Mouse (Mus musculus) embryonic facial prominence, embryonic 10.5 days (tissue): ENCODE results near the gene Pde4a. TPM values are rescaled to one million over a fixed set of nuclear protein-coding genes. Genes with fewer than 3 reads are reported as not detected.
A peak's percentile ranks its signal among the peaks of the same experiment; 100 is the strongest.

ENCODE experiments used
- DNase-seq: peaks from one replicate; pipeline ENCODE4 v3.0.0-alpha.2; 2017; ENCODE audit warnings: low spot score
- H3K27ac ChIP-seq: fragments of 300-500 bp; sonication (generic); replicated peaks from 2 replicates; pipeline ENCODE4 v1.5.1; 2016; ENCODE audit warnings: mild to moderate bottlenecking
- H3K27me3 ChIP-seq: fragments of 300-500 bp; sonication (generic); replicated peaks from 2 replicates; pipeline ENCODE4 v1.6.1; 2016; ENCODE audit warnings: low read depth, mild to moderate bottlenecking; ENCODE audit not compliant: poor library complexity, severe bottlenecking
- H3K36me3 ChIP-seq: fragments of 300-500 bp; sonication (generic); replicated peaks from 2 replicates; pipeline ENCODE4 v1.6.1; 2016; ENCODE audit warnings: mild to moderate bottlenecking, moderate library complexity
- H3K4me1 ChIP-seq: fragments of 300-500 bp; sonication (generic); 2 replicates; pipeline ENCODE4 v1.6.1; 2016
- H3K4me3 ChIP-seq: fragments of 300-500 bp; sonication (generic); 2 replicates; pipeline ENCODE4 v1.5.1; 2016; ENCODE audit warnings: mild to moderate bottlenecking, moderate library complexity
- H3K9me3 ChIP-seq: fragments of 300-500 bp; sonication (generic); 2 replicates; pipeline ENCODE4 v1.6.1; 2016; ENCODE audit warnings: mild to moderate bottlenecking
- WGBS: fragments of 180-500 bp; shearing (Covaris S2); methylation state at CpG from one replicate; pipeline ENCODE4 v1.1.7; 2016; 5-methylcytosine and 5-hydroxymethylcytosine counted together
- polyA plus RNA-seq: library from polyadenylated mRNA; unstranded; fragments of >200 nt; fragmentation: Nextera tagmentation; extraction: Ambion mirVana; gene quantifications from 2 replicates; pipeline ENCODE4 v1.2.1, GENCODE M21; 2016

Gene Pde4a
- polyA plus RNA-seq, 1 experiment from 2014 or later = 4.9 TPM

DNA sequence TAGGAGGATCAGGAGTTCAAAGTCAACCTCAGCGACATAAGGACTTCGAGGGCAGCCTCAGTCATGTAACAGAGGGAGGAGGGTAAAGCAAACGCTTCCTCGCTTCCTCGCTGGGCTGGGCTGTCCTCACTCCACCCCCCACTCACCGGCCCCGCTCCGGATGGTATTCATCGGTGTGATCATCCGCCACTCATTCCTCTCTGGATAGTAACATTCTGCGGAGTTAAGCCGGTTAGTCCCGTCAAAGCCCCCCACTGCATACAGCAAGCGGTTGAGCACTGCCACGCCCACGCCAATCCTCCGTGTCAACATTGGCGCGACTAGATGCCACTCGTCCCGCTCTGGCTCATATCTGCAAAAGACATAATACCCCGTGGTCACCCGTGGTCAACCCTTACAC is 66.0 kb downstream of the Pde4a start:
- Histone ChIP-seq H3K4me3 (no peak overlapping the region), H3K27me3 (peaks cover 21% of the 10 kb centered on the region), H3K4me1 (peaks cover 26% of the 10 kb centered on the region), H3K9me3 (no peaks in the 10 kb centered on the region), H3K36me3 (peaks cover 78% of the 10 kb centered on the region), H3K27ac (no peak overlapping the region)
- DNase-seq = no peak
- WGBS = 46% methylated on average over 23 of the region's 23 CpGs

DNA sequence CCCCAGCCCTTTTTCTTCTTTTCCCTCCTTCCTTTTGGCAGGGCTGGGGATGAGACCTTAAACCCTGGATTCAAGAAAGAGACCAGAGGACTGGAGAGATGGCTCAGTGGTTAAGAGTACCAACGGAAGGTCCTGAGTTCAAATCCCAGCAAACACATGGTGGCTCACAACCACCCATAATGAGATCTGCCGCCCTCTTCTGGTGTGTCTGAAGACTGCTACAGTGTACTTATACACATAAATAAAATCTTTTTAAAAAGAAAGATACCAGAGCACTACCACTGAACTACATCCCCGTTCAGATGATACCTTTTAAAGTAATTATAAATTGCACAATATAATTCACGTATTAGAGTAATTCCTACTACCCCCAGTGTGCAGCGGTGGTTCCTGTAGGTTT is 67.4 kb downstream of the Pde4a start:
- WGBS = 86% methylated on average over 5 of the region's 5 CpGs
- peaks cover 9% of the 10 kb centered on the region; the same call in 1 of the 2 replicates for H3K27me3 ChIP-seq
- peaks cover 83% of the 10 kb centered on the region for H3K36me3 ChIP-seq

DNA sequence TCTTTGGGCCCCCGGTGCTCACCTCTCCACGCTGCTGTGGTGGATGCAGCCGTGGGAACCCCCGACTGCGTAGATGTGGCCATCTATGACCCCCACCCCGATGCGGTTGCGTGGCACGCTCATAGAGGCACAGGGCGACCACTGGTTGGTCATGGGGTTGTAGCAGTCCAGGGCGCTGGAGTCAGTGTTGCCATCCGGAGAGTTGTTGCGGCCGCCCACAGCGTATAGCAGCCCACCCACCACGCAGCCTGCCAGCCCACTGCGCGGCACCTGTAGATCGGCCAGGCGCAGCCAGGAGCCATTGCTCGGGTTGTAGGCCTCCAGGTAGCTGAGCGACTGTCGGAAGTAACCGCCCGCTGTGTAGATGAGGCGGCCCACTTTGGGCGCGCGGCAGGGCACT is 67.9 kb downstream of the Pde4a start:
- H3K9me3 ChIP-seq = no peaks in the 10 kb centered on the region
- no peak overlapping the region for H3K27ac ChIP-seq
- H3K36me3 ChIP-seq = peaks cover 83% of the 10 kb centered on the region
- no peak overlapping the region for H3K4me3 ChIP-seq
- H3K4me1 ChIP-seq = peaks cover 31% of the 10 kb centered on the region
- H3K27me3 ChIP-seq = peaks cover 9% of the 10 kb centered on the region; the same call in 1 of the 2 replicates
- 86% methylated on average over 29 of the region's 29 CpGs for whole genome bisulfite sequencing
- DNase-seq = no peak

More for the DNA sequence above, 67.4 kb downstream of the Pde4a start:
- Histone ChIP-seq H3K4me1 (peaks cover 31% of the 10 kb centered on the region), H3K9me3 (no peaks in the 10 kb centered on the region), H3K4me3 (no peak overlapping the region), H3K27ac (no peak overlapping the region)
- no peak for DNase-seq

GRCm38 (mm10) chr9:21233805-21234204 is 68.3 kb downstream of the Pde4a start:
- no peak overlapping the region for H3K4me3 ChIP-seq
- H3K4me1 ChIP-seq = peaks cover 30% of the 10 kb centered on the region
- peaks cover 81% of the 10 kb centered on the region for H3K36me3 ChIP-seq
- H3K27ac ChIP-seq = no peak overlapping the region
- peaks cover 9% of the 10 kb centered on the region; the same call in 1 of the 2 replicates for H3K27me3 ChIP-seq
- 76% methylated on average over 28 of the region's 28 CpGs for WGBS
- H3K9me3 ChIP-seq = no peaks in the 10 kb centered on the region
- no peak for DNase-seq

GRCm38 (mm10) chr9:21235341-21235740 is 69.8 kb downstream of the Pde4a start:
- peaks cover 66% of the 10 kb centered on the region for H3K36me3 ChIP-seq
- WGBS = 88% methylated on average over 4 of the region's 4 CpGs
- H3K27me3 ChIP-seq = peaks cover 17% of the 10 kb centered on the region
- no peaks in the 10 kb centered on the region for H3K9me3 ChIP-seq
- peaks cover 39% of the 10 kb centered on the region for H3K4me1 ChIP-seq
- no peak overlapping the region for H3K27ac ChIP-seq
- DNase-seq = no peak
- no peak overlapping the region for H3K4me3 ChIP-seq

- Histone ChIP-seq H3K27me3 (peaks cover 34% of the 10 kb centered on the region), H3K27ac (peak overlapping the region; percentile 98), H3K4me1 (peaks cover 30% of the 10 kb centered on the region), H3K36me3 (peaks cover 51% of the 10 kb centered on the region), H3K4me3 (peak overlapping the region; percentile 98), H3K9me3 (no peaks in the 10 kb centered on the region)
- no peak for DNase-seq
- WGBS = 82% methylated on average over 25 of the region's 25 CpGs
Observed at GRCm38 (mm10) chr9:21236991-21237367, 71.5 kb downstream of the Pde4a start.

DNA sequence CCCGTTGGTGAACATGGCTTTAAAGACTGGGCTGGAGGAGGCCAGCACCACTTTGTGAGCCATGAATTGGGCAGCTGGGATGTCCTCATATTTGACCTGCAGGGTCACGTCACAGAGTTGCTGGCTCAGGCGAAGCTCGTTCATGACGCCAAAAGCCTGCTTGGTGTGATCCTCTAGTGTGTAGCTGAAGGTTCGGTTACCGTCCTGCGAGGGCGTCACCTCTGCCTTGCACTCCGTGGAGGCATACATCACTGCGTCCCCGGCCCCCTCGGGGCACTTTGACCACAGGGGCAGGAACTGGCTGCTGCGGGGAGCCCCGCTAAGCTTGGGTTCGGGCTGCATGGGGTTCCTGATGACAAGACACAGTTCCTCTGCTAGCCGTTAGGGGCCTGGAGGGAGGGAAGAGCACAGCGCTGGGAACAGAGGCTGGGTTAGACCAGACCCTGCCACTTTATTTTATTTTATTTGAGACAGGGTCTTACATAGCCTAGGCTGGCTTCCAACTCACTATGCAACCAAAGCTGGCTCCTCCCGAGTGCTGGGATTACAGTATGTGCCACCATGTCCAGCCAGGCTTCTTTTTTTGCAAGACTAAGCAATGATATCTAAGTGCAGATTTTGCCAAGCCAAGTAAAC is 72.0 kb downstream of the Pde4a start:
- Histone ChIP-seq H3K27ac (peak overlapping the region; percentile 98), H3K36me3 (peaks cover 46% of the 10 kb centered on the region), H3K27me3 (peaks cover 39% of the 10 kb centered on the region), H3K4me1 (peaks cover 27% of the 10 kb centered on the region), H3K9me3 (no peaks in the 10 kb centered on the region), H3K4me3 (peak overlapping the region; percentile 98)
- peak; percentile 66 for DNase-seq
- WGBS = 17% methylated on average over 19 of the region's 19 CpGs

- DNase-seq = no peak
- peaks cover 39% of the 10 kb centered on the region for H3K36me3 ChIP-seq
- 1% methylated on average over 31 of the region's 31 CpGs for WGBS
- peaks cover 27% of the 10 kb centered on the region for H3K4me1 ChIP-seq
- peaks cover 44% of the 10 kb centered on the region for H3K27me3 ChIP-seq
- peaks cover 4% of the 10 kb centered on the region; the same call in 1 of the 2 replicates for H3K9me3 ChIP-seq
- H3K27ac ChIP-seq = peak overlapping the region; percentile 98
- H3K4me3 ChIP-seq = peak overlapping the region; percentile 98
Observed at GRCm38 (mm10) chr9:21238004-21238732, 72.7 kb downstream of the Pde4a start.

DNA sequence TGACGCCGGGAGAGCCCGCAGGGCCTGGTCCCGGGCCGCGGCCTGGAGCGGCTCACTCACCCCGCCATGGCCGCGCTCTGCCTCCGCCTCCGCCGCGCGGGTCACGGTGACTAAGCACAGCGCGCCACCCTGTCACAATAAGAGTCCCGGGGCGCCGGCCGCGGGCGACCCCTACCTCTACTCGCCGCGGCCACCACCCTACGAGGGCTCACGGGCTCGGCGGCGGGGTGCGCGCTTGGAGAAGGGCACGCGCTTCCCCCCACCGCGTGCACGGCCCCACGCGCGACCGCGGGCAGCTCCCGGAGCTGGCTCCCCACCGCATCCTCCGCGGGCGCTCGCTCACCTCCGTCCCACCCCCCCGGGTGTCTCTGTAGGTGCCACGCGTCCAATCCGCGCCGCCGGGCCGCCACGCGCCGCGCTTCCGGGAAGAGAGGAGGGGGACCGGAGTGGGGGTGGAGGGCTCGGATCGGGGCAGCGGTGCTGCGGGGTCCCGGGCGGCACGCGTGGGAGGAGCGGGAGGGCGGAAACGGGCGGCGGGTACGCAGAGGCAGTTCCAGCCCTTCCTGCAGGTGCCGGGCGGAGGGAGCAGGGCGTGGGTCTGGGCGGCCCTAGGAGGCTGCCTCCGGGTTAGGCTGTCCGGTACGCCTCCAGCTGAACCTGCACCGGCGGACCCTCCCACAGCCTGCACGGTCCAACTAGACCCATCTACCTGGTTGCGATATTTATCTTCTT is 73.4 kb downstream of the Pde4a start, which contains the start of gene Keap1:
Gene Keap1 (minus strand): TSS at position 629 of the 732 bp plus-strand sequence.
- under 1% methylated on average over 90 of the region's 90 CpGs for WGBS
- H3K27ac ChIP-seq = peak within 1 kb of the TSS; percentile 98
- peak; percentile 90 for DNase-seq
- H3K4me3 ChIP-seq = peak within 1 kb of the TSS; percentile 98
- peaks cover 44% of the 10 kb centered on the region for H3K27me3 ChIP-seq
- peaks cover 4% of the 10 kb centered on the region; the same call in 1 of the 2 replicates for H3K9me3 ChIP-seq
- H3K4me1 ChIP-seq = peaks cover 29% of the 10 kb centered on the region
- H3K36me3 ChIP-seq = peaks cover 32% of the 10 kb centered on the region

DNA sequence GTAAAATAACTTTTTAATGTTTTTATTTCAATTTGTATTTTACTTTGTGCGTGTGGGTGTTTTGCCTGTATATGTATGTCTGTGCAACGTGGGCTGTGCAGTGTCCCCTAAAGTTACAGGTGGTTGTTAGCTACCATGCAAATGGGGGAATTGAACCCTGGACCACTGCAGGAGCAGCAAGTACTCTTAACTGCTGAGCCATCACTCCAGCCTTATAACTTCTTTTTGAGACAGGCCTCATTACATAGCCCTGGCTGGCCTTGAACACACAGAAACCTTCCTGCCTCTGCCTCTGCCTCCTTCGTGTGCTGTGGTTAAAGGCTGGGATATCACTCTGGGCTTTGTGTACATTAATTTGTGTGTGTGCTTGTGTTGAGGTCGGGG is 73.9 kb downstream of the Pde4a start:
- H3K4me3 ChIP-seq = peak overlapping the region; percentile 98
- peak overlapping the region; percentile 98 for H3K27ac ChIP-seq
- no peak for DNase-seq
- H3K36me3 ChIP-seq = peaks cover 26% of the 10 kb centered on the region
- 44% methylated on average over 4 of the region's 4 CpGs for WGBS
- H3K9me3 ChIP-seq = peaks cover 4% of the 10 kb centered on the region; the same call in 1 of the 2 replicates
- H3K27me3 ChIP-seq = peaks cover 49% of the 10 kb centered on the region
- H3K4me1 ChIP-seq = peaks cover 35% of the 10 kb centered on the region

- H3K36me3 ChIP-seq = peaks cover 7% of the 10 kb centered on the region
- H3K27ac ChIP-seq = no peak overlapping the region
- 0 out of 2 replicates have a peak overlapping the region, but pooled peaks have one; percentile 15 for H3K4me3 ChIP-seq
- H3K9me3 ChIP-seq = peaks cover 4% of the 10 kb centered on the region; the same call in 1 of the 2 replicates
- peaks cover 68% of the 10 kb centered on the region for H3K27me3 ChIP-seq
- H3K4me1 ChIP-seq = peaks cover 44% of the 10 kb centered on the region
- WGBS = 7% methylated on average over 11 of the region's 11 CpGs
- peak; percentile 89 for DNase-seq
Observed at GRCm38 (mm10) chr9:21241343-21241742, 75.8 kb downstream of the Pde4a start.

GRCm38 (mm10) chr9:21243826-21244427 is 78.4 kb downstream of the Pde4a start:
- peak; percentile 50 for DNase-seq
- Histone ChIP-seq H3K4me1 (peaks cover 35% of the 10 kb centered on the region), H3K27ac (peak overlapping the region; percentile 57), H3K27me3 (peaks cover 94% of the 10 kb centered on the region), H3K36me3 (no peaks in the 10 kb centered on the region), H3K4me3 (peak overlapping the region; percentile 61), H3K9me3 (peaks cover 4% of the 10 kb centered on the region; the same call in 1 of the 2 replicates)
- 4% methylated on average over 42 of the region's 42 CpGs for WGBS
